Comparison of ENCODE assay signal across 11 mouse cellular contexts in genomic region chr10:93250436-93251317, GRCm38 (mm10).
DNase-seq lines count a peak whose midpoint lies in the region; ATAC-seq and TF ChIP-seq lines count a peak whose summit lies in the region.
"Had no signal": no experiment of that assay in that cellular context is flagged by ENCODE, and none has a peak within 500 bp of the region (broad histone marks: within the 10 kb centered on the region; RNA-seq: fewer than 3 reads in every experiment).

No protein-coding gene starts in this region.

- H3K4me2 ChIP-seq in heart, embryonic 12.5 days = no peak overlapping the region
- peak overlapping the region; percentile 23; the same call in 1 of the 2 replicates for H3K4me2 ChIP-seq in stomach, embryonic 16.5 days (ENCODE audit: low read depth, low read length)
- no peak overlapping the region for H3K4me2 ChIP-seq in forebrain, embryonic 11.5 days (ENCODE audit: low read depth, low read length, severe bottlenecking)

- no peak for DNase-seq in heart, adult 2 months
- DNase-seq in layer of hippocampus, adult 2 months (ENCODE audit: low spot score in 2 of 2) = peak in 1 of 2 experiments; percentile 7
- DNase-seq in layer of hippocampus, adult 8-10 months (ENCODE audit: low spot score in 2 of 2) = no peak
- DNase-seq in right cerebral cortex, postnatal 25 days = peak; percentile 2
- no peak for DNase-seq in right cerebral cortex, postnatal 36 days (ENCODE audit: low spot score in 2 of 2)
- no peak for DNase-seq in forebrain, embryonic 11.5 days (ENCODE audit: low spot score)
- DNase-seq: adrenal gland, postnatal 25 days; cerebellum, adult 11-12 months; lung, adult 2 months had no signal

- no peak for TF ChIP-seq CTCF in heart, adult 2 months (IDR thresholded peaks at IDR 0.05)
- no peak for TF ChIP-seq CTCF in layer of hippocampus, adult 2 months (conservative IDR thresholded peaks at IDR 0.05)

- no peak for ATAC-seq in heart, embryonic 12.5 days (ENCODE audit: insufficient number of reproducible peaks, low FRiP score)
- ATAC-seq in stomach, embryonic 16.5 days (ENCODE audit: insufficient read depth, low FRiP score) = peak; percentile 66; the same call in 1 of the 2 replicates
- ATAC-seq in forebrain, embryonic 11.5 days (replicated peaks; ENCODE audit: low FRiP score) = no peak

- WGBS in heart, embryonic 12.5 days = 57% methylated on average over 24 of the region's 24 CpGs
- WGBS in heart, adult 2 months = 46% methylated on average over 24 of the region's 24 CpGs
- WGBS in stomach, embryonic 16.5 days = 39% methylated on average over 24 of the region's 24 CpGs
- WGBS in forebrain, embryonic 11.5 days = 77% methylated on average over 24 of the region's 24 CpGs

- no peaks in the 10 kb centered on the region for H3K9me3 ChIP-seq in heart, embryonic 12.5 days (replicated peaks)
- H3K9me3 ChIP-seq in stomach, embryonic 16.5 days (replicated peaks; ENCODE audit: control insufficient read depth, low read length) = no peaks in the 10 kb centered on the region
- H3K9me3 ChIP-seq in forebrain, embryonic 11.5 days (ENCODE audit: control insufficient read depth, low read length) = no peaks in the 10 kb centered on the region

- TF ChIP-seq EP300 in heart, adult 2 months (IDR thresholded peaks at IDR 0.05; ENCODE audit: insufficient read depth, low read depth, low read length) = no peak

- H3K36me3 ChIP-seq in heart, embryonic 12.5 days = peaks cover 56% of the 10 kb centered on the region
- H3K36me3 ChIP-seq in heart, adult 2 months (ENCODE audit: control insufficient read depth, insufficient read depth, low read length) = peaks cover 24% of the 10 kb centered on the region
- 0 out of 2 replicates have a peak, but pooled peaks cover 3% of the 10 kb centered on the region for H3K36me3 ChIP-seq in stomach, embryonic 16.5 days (ENCODE audit: control insufficient read depth, insufficient read depth, low read length)
- no peaks in the 10 kb centered on the region for H3K36me3 ChIP-seq in forebrain, embryonic 11.5 days (ENCODE audit: control insufficient read depth, insufficient read depth, low read length)

- TF ChIP-seq POLR2A in heart, adult 2 months (IDR thresholded peaks at IDR 0.05; ENCODE audit: insufficient read depth, low read depth, low read length) = no peak

- no peak overlapping the region for H3K9ac ChIP-seq in heart, embryonic 12.5 days
- no peak overlapping the region for H3K9ac ChIP-seq in heart, adult 2 months (ENCODE audit: low read depth, low read length)
- H3K9ac ChIP-seq in stomach, embryonic 16.5 days (ENCODE audit: low read length) = peak overlapping the region; percentile 22; the same call in 1 of the 2 replicates
- no peak overlapping the region for H3K9ac ChIP-seq in forebrain, embryonic 11.5 days (ENCODE audit: low read length)

- H3K4me3 ChIP-seq in heart, embryonic 12.5 days = no peak overlapping the region
- H3K4me3 ChIP-seq in heart, adult 2 months = no peak overlapping the region
- no peak overlapping the region for H3K4me3 ChIP-seq in layer of hippocampus, adult 2 months
- H3K4me3 ChIP-seq in stomach, embryonic 16.5 days (replicated peaks; ENCODE audit: low read length) = no peak overlapping the region
- H3K4me3 ChIP-seq in forebrain, embryonic 11.5 days (ENCODE audit: low read depth, low read length) = no peak overlapping the region

- H3K27me3 ChIP-seq in heart, embryonic 12.5 days (replicated peaks) = no peaks in the 10 kb centered on the region
- H3K27me3 ChIP-seq in heart, adult 2 months (ENCODE audit: control insufficient read depth, insufficient read depth, low read length) = no peaks in the 10 kb centered on the region
- H3K27me3 ChIP-seq in stomach, embryonic 16.5 days (ENCODE audit: control insufficient read depth, insufficient read depth, low read length) = no peaks in the 10 kb centered on the region
- no peaks in the 10 kb centered on the region for H3K27me3 ChIP-seq in forebrain, embryonic 11.5 days (ENCODE audit: control insufficient read depth, insufficient read depth, low read length)

- no peaks in the 10 kb centered on the region for H3K79me2 ChIP-seq in heart, adult 2 months (replicated peaks; ENCODE audit: control insufficient read depth, insufficient read depth, low read length)

- H3K4me1 ChIP-seq in heart, embryonic 12.5 days (replicated peaks) = peaks cover 47% of the 10 kb centered on the region
- H3K4me1 ChIP-seq in heart, adult 2 months (ENCODE audit: control insufficient read depth, insufficient read depth, low read length) = peaks cover 3% of the 10 kb centered on the region
- peaks cover 39% of the 10 kb centered on the region for H3K4me1 ChIP-seq in stomach, embryonic 16.5 days (ENCODE audit: control insufficient read depth, insufficient read depth, low read length)
- H3K4me1 ChIP-seq in forebrain, embryonic 11.5 days (replicated peaks; ENCODE audit: control insufficient read depth, insufficient read depth, low read length) = peaks cover 13% of the 10 kb centered on the region

- intact Hi-C loops in heart, adult 2 months (cut with DNase I) = loop anchor here (2.0 kb wide), 1 partner anchor 38 kb away; no protein-coding TSS in a partner anchor

- peak overlapping the region; percentile 72 for H3K27ac ChIP-seq in heart, embryonic 12.5 days (ENCODE audit: poor library complexity, severe bottlenecking)
- H3K27ac ChIP-seq in heart, adult 2 months = no peak overlapping the region
- H3K27ac ChIP-seq in layer of hippocampus, adult 2 months = peak overlapping the region; percentile 48
- peak overlapping the region; percentile 82 for H3K27ac ChIP-seq in stomach, embryonic 16.5 days (ENCODE audit: low read length)
- H3K27ac ChIP-seq in forebrain, embryonic 11.5 days (ENCODE audit: low read depth, low read length) = no peak overlapping the region

Comparison
In these comparisons a context has a peak if more than half of its experiments do, and no peak if none do; other contexts are left out.
1. H3K27ac ChIP-seq: peak in heart, embryonic 12.5 days (single experiment), layer of hippocampus, adult 2 months (single experiment) and stomach, embryonic 16.5 days (single experiment); none in heart, adult 2 months (single experiment) and forebrain, embryonic 11.5 days (single experiment).